Mouse (Mus musculus) adrenal gland, postnatal 25 days (tissue): Measurements from ENCODE around the gene Gm20509. TPM values are rescaled to one million over a fixed set of nuclear protein-coding genes. Genes with fewer than 3 reads are reported as not detected.
"Not testable (repeated sequence)": the region's sequence is repeated elsewhere in the genome, so short reads cannot be mapped to it uniquely, and the experiment has no call there.

Experiments used
- DNase-seq: peaks from one replicate; pipeline ENCODE4 v3.0.0; 2021; ENCODE audit warnings: mixed read lengths
- long read RNA-seq: library from polyadenylated mRNA; stranded (forward); transcript quantifications from one replicate; pipeline ENCODE4 v2.0.0, GENCODE M21; 2021
- total RNA-seq: library from RNA; stranded (reverse); gene quantifications from 2 replicates; pipeline ENCODE4 v1.2.3, GENCODE M21; 2021

Gm20509 gene
- 0.49 TPM in 1 of 2 replicates, not detected in the other for total RNA-seq
- long read RNA-seq, partial matches to known transcripts, result 0 of 1 reads
- long read RNA-seq, other reads (novel, unspliced or antisense), result 1 of 1 reads

DNA sequence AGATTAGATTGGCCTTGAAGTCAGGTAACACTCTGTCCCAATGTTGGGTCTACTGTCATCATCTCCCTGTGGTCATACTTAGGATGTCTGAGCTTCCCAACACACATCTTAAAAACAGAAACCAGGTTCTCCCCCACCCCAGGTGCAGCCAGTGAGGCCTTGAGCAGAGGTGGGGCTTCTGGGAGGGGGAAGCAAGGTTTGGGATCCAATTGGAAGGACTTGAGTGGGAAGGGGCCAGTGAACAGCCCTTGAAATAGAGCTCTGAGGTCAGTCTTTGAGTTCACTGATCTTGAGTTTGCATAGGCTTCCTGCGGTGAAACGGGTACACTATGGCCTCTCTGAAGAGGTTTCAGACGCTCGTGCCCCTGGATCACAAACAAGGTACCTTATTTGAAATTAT, at the start of gene Gm20509:
Gene Gm20509 (plus strand): TSS at position 290 of the 400 bp plus-strand sequence.
- no peak for DNase-seq

DNA sequence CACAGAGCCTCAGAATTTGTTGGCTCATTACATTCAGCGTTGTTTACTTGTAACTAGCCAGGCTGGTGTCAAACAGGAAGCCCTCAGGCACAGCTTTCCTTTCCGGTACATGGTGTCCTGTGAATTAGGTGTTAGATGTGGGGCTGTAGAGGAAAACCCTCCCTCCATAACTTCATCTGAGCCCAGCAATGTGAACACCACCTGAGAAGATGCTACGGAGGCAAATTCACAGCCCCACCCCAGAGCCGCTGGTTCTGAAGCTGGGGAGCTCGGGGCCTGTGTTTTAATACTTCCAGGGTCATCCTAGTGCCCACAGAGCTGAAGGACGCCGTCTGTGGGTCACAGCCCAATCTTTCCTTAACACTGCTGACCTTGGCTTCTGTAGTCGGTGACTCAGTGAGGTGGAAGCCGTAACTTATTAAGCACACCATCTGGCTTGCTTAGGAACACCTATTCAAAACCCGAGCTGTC, 46.8 kb upstream of the Gm20509 start:
- peak; percentile 38 for DNase-seq

DNA sequence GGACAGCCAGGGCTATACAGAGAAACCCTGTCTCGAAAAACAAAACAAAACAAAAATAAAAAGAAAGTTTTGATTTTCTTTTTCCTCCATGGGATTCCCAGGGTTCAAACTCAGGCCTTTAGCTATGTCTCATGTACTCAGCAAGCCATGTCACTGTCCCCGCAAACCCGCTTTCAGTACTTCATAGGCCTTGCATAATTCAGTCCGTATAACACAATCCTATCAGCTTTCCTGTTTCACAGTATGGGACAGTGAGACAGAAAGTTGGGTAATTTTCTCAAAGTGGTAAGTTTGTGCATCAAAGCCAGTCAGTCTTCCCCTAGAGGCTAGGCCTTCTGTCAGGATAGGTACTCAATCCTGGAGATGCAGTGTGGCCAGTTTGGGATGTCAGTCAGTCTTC, 43.0 kb upstream of the Gm20509 start:
- DNase-seq, result no peak

DNA sequence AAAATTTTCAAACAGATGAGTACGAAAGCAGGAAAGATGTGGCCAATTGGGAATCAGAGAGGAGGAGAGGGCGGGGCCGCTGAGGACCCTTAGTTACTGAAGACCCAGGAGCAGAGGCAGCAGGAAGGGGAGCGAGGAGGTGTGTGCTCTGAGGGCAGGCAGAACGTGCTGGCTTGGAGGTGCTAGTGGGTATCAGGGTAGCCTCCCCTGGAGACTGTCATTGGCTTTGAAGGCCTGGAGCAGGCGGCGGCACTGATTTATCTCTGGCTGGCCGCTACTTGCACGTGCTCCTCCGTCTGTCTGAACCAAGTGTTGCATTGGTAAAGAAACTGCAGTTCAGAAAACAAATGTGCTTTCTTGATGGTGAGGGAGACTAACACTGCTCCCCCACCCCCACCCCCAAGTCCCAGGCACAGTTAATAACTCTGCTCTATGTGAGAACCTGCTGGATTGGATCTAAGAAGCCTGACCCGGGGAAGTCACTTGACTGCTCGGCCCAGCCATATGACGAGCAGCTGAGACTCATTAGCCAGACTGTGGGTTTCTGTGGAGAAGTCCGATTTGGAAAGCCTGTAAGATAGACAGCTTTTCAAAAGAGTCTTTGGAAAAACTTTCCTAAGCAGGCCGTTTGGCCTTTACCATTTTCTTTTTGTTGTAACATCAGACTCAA, 38.5 kb upstream of the Gm20509 start:
- no peak for DNase-seq

DNA sequence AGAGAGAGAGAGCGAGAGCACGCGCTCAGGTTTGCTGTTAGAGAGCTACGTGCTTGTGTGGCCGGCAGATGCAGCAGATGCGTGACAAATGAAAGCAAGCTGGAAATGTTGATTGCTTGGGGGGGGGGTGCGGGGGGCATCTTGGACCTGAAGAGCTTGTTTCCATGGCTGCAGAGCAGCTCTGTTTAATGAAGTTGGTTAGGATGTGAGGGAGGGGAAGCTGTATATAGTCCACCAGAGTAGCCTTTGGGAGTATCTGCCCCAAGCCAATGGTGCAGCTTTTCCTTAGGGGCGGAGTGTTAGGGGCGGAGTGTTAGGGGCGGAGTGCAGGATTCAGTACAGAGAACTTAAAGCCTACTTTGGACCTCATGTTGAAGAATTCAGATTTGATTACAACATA, 35.2 kb upstream of the Gm20509 start:
- no peak for DNase-seq

DNA sequence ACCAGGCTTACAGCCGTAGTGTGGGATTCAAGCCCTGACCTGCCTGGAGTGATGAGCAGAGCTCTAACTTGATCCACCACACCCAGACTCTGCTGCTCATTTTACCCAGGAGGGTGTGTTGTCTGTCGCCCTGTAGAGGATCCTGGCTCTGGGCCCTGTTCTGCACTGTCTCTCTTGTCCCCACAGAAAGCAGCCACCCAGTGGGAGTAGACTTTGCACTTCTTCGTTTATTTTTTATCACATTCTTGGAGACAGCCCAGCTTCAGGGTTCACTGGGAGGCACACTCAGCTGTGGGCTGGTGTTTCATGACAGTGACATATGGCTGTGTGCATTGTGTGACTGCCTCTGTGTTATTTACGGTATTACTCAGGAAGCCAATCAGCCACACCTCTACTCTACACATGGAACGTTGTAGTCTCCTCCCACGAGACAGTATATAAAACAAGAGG, 34.0 kb upstream of the Gm20509 start:
- no peak for DNase-seq

DNA sequence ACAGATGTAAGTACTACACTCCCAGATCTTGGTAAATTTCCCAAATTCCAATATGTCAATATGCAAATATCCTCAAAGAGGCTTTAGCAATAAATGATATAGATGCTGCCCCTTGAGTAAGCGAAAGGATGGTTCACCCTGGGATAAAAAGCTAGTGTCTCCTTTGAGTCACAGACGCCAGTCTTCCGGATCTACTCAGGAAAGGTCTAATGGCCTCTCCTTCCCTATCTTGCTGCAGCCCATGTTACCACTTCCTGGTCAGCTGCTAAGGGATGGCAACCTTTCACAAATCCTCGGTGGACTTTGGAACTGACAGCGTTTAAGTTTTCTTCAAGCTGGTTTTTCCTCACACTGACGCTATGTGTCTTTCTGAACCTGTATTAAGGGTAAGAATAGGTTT, 33.6 kb upstream of the Gm20509 start:
- no peak for DNase-seq

DNA sequence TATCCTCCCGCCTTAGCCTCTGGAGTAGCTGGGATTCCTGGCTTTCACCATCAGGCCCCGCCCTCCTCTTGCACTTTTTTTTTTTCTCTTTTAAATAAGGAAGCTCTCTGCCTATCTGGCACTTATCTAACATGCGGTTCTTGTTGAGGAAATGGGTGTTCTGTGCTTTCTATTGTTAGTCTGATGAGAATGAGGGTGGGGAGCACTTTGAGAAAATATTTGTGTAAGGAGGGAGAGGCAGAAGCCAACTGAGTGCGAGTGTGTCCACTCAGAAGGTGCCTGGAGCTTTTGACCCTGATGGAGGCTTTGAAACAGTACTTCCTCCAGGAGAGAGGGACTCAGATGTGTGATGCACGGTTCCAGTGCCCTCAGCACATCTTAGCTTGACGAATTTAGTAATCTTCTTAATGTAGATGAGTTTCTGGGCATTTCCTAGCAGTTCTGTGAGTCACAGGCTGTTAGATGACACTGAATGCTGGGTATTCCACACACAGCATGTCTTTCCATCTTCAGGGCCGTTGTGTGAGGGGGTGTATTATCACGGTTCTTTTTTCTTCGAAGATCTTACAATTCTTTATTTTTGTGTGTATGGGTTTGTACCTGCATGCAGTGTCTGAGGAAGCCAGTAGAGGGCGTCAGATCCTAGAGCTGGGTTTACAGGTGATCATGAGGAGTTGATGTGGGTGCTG, 31.2 kb upstream of the Gm20509 start:
- no peak for DNase-seq

DNA sequence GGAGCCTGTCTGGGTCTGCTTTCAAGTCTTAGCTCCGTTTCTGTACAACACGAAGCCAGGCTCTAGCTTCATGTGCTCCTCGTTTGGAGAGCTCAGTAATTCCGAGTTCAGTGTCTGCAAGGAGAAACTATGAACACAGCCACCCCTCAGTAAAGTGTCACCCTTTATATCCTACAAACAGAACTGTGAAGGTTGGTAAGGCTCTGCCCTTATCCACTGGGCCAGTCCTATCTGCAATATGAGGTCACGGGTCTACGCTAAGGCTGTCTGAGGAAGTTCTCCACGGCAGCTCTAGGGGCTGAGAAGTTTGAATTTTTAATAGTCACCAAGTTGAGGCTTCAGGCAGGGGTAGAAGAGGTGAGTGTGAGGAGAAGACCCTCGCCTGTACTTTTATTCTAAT, 29.8 kb upstream of the Gm20509 start:
- DNase-seq, result no peak

DNA sequence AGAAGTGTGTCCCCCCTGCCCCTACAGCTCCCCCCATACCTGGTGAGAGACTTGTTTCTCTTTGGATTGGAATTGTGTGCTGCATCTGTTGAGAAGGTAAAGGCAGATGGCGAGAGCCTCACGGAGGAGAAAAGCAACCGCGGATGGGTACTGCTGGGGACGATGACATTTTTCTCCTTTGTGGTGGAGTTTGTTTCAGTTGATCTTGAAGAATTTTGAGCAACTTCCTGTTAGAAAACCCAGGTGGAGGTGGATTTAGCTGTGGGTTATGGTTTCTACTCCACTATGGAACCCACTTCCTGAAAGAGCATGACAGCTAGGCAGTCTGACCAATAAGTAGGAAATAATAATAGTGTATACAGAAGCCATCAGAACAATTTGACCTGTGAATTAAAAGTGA, 29.1 kb upstream of the Gm20509 start:
- DNase-seq, result no peak

DNA sequence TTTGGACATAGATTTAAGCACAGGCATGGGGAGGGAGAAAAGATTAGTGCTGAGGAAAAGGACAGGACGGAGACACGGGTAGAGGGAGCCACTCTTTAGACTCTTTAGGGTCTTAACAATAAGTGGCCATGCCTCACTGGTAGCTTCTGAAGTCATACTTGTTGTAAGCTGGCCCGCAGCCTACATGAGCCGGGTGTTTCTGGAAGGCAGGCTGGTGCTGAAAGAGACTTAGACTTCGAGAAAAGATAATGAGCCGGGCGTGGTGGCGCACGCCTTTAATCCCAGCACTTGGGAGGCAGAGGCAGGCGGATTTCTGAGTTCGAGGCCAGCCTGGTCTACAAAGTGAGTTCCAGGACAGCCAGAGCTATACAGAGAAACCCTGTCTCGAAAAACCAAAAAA, 22.9 kb upstream of the Gm20509 start:
- DNase-seq, result not testable (repeated sequence)

DNA sequence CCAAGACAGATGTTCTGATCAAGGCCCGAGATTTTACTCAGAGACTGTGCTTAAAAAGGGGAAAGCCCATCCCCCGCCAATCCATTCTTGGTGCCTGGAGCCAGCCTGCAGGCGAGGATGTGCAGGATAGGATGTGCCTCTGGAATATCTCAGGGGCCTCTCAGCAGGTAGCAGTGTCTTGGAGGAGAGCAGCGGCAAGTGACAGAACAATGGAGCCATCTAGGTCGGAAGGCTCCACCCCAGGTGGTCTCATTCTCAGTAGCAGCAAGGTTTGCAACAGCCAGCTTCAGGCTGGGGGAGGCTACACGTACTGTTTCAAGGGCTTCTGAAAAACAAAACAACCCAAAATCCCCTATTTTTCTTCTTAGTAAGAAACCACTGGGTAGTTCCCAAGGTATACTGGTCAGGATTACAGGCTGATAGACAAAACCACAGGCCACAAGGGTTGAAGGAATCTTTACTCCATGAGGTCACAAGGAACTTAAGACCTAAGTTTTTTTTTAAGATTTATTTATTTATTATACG, 22.4 kb upstream of the Gm20509 start:
- DNase-seq, result no peak

DNA sequence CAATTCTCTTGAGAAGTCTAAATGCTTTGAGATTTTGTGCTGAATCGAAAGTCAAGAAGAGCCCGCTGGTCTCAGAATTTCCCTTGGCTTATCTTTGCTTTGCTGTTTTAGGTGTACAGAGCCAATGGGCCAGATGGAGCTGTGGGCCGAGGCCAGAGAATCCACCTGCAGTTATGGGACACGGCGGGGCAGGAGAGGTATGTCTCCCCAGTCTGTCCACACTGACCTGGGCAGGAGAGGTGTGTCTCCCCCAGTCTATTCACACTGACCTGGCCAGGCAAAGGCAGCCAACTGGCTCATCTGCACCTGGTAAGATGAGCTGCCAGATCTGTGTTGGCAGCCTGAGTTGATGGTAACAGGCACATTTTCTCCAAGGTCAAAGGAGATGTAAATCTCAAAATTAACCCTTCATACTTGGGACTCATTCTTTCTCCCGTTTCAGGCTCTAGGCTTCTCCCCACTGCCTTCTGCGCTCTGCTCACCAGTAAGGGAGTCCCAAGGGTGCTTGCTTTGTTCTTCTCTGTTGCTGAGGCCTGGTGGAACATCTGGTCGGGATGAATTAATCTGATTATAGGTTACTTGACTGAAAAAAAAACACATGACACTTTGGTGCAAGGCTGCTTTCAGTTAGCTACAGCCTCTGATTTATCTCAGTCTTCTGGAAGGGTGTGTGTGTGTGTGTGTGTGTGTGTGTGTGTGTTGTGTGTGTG, 19.8 kb upstream of the Gm20509 start:
- no peak for DNase-seq

DNA sequence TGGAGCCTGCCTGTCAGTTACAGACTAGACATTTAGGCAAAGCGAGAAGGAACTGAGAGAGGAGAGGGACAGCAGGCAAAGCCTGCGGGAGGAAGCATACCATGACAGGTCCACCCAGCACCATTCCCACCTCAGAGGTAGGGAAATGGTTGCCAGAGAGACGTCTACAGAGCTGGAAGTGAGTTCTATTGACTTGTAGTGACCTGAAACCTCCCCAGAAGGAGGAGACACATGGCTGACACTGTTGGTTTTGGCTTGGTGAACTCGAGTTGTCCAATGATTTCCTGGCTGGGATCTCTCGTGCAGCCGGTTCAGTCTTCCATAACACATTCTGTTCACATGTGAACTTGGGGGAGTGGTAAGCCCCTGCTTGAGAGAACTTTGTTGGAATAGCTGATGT, 18.3 kb upstream of the Gm20509 start:
- no peak for DNase-seq

DNA sequence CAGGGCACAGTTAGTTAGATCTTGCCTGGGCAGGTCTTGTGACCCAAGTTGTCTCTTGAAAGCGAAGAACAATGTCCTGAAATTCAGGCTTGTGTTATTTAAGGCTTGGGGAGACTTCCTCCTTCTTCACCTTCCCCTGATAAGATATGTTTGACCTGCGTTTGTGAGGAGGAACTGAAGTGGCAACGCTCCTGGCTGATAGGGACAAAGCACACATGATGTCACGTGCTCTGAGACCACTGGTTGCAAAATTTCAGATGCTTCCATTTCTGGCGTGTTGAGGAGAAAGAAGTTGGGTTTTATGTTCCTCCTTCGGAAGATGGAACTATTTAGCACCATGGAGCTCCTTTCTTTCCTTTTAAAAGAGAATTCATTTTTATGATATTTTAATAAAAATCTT, 16.4 kb upstream of the Gm20509 start:
- DNase-seq, result no peak

DNA sequence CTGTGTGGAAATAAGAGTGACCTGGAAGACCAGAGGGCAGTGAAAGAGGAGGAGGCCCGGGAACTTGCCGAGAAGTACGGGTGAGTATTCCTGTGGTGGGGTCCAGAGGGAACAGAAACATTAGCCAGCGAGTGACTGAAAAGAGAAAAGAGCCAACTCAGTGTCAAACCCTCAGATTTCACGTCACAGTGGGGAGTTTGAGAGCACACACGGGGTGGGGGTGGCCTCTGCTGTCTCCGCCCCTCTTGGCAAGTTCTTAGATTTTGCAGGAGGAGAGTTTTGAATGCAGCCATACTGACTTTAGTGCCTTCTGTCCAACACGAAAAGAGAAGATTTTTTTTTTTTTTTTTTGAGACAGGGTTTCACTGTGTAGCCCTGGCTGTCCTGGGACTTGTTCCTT, 15.1 kb upstream of the Gm20509 start:
- no peak for DNase-seq

DNA sequence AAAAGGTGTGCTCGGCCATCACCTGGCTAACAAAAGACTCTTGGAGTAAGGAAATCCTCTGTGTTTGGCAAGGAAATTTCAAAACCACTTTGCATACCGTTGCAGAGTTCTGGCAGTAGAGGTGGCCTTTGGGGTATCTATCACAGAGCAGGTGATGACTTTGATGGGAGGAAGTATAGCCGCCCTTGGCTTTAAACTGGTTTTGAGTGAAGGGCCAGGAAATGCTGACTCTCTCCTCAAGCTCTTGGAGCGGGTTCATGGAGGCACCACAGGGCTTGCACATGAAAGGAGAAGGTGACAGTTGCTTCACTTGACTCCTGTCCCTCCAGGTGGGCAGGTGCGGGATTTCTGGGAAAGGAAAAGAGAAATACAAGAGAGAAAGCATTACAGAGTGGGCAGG, 14.7 kb upstream of the Gm20509 start:
- DNase-seq, result no peak

DNA sequence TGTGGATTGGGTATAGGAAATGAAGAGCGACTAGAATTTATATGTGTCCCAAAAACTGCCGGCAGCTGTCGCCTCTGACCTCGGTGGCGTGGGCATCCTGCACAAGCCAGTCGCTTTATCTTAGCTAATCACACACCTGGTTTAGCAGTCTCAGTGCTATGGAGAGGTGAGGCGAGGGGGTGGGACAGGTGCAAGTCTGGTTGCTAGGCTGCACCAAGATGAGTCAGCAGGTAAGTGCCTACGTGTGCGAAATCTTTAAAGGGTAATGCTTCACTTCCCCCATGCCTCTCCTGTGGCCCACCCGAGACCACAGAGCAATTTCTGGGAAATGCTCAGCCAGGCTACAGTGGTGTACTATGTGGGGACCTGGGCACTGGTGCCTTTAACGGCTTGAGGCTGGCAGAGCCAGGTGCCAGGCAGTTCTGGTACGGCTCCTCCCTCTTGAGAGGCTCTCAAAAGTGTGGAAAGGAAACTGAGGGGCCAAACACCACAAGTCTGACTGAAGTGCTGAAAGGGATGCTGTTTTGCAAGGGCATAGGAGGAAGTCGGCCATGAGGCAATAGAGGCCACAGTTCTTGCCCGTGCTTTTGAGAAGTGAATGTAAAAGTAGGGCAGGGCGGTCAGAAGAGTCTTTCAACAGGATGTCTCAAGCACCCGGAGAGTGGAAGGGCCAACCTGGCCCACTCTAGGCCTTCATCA, 12.9 kb upstream of the Gm20509 start:
- DNase-seq, result no peak

DNA sequence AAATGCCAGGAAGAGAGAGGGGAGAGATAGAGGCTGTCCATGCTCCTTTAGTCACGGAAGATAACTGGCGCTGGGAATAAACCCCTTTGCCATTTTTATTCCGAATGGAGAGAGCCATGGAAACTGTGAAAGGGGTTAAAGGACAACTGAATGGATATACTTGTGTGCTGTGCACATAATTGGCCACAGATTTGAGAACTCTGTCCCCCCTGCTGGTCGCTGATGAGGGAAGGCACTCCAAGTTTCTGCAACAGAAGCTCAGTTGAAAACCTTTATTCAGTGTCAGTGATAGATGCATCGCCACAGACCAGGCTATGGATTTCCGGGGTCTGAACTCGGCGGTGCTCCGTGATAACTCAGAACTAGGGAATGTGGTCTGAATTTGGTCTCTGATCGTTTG, 12.1 kb upstream of the Gm20509 start:
- DNase-seq, result no peak

DNA sequence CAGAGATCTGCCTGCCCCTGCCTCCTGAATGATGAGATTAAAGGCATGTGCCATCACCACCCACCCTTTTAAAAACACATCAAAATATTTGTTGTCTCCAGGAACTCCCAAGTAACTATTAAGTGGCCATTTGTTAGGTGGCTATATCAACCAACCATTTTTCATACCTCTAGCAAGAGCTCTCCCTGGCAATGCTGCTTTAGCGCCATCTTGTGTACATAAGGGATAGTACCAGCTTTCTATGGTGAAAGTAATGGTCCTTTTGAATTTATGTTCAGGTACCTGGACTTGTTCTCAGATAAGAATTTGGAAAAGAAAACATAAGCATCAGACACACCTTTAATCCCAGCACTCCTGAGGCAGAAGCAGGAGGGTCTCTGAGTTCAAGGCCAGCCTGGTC, 10.5 kb upstream of the Gm20509 start:
- no peak for DNase-seq

DNA sequence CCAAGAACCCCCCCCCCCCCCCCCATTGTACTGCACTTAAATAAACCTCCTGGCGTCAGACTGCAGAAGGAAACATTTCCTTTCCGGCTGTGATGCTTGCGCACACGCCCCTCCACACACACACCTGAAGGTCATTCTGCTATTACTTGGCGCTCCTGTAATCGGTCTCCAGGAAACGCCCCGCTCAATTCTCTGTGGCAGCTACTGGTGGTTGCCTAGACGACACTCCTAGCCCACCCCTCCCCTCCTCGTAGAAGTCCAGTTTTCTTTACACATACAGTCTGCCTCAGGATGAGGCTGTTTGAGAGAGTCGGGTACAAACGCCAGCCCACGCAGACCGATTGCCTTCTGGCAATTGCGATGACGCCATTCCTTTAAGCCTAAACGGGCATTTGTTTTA, 7.7 kb upstream of the Gm20509 start:
- no peak for DNase-seq

DNA sequence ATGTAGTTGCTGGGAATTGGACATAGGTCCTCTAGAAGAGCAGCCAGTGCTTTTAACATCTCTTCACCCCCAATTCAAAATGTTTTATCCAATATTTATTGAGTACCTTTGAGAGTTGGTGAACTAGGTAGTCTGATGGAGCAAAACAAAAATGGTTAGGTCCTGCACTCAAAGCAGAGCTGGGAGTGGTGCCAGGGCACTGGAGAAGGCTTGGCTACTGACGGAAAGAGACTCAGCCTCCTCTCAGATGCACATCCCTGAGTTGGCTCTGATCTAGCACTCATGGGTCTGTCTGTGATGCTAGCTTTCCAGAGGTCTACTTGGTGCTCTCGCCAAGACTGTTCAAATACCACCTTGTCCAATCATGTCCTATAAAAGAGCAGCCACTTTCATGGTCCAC, 4.4 kb upstream of the Gm20509 start:
- no peak for DNase-seq
